Mouse (Mus musculus): Measurements from ENCODE around the gene Rhbdl3.

- TF ChIP-seq CTCF (IDR thresholded peaks at IDR 0.05; ENCODE audit: extremely low read depth, insufficient read depth, low read length) (no peak), POLR2A (IDR thresholded peaks at IDR 0.05; ENCODE audit: extremely low read depth, insufficient read depth, low read length) (no peak)
Observed at GRCm38 (mm10) chr11:80385055-80385454, 84.3 kb downstream of the Rhbdl3 start.

Measured in cortical plate, adult 2 months (tissue).